Mouse (Mus musculus): ENCODE measurements around the gene Vtcn1.
"Not testable (repeated sequence)": the region's sequence is repeated elsewhere in the genome, so short reads cannot be mapped to it uniquely, and the experiment has no call there.

The Vtcn1 gene

GRCm38 (mm10) chr3:100825225-100825965, at the start of gene Vtcn1:
Gene Vtcn1 (plus strand): TSS chr3:100825459.
- peak; percentile 15 for DNase-seq

- no peak for DNase-seq
These were observed 48.3 kb upstream of the Vtcn1 start for GRCm38 (mm10) chr3:100776967-100777366.

GRCm38 (mm10) chr3:100777568-100777967, 47.7 kb upstream of the Vtcn1 start:
- DNase-seq, result no peak

- DNase-seq, result no peak
These were observed 39.2 kb upstream of the Vtcn1 start for GRCm38 (mm10) chr3:100786076-100786475.

GRCm38 (mm10) chr3:100791670-100792069, 33.6 kb upstream of the Vtcn1 start:
- DNase-seq, result no peak

GRCm38 (mm10) chr3:100793345-100793744, 31.9 kb upstream of the Vtcn1 start:
- DNase-seq, result no peak

- no peak for DNase-seq
These were observed 28.7 kb upstream of the Vtcn1 start for GRCm38 (mm10) chr3:100796571-100796970.

- DNase-seq, result no peak
These were observed 27.8 kb upstream of the Vtcn1 start for GRCm38 (mm10) chr3:100797166-100798145.

- DNase-seq, result peak; percentile 19
These were observed 26.3 kb upstream of the Vtcn1 start for GRCm38 (mm10) chr3:100798872-100799422.

- DNase-seq, result no peak
These were observed 20.3 kb upstream of the Vtcn1 start for GRCm38 (mm10) chr3:100804975-100805374.

- DNase-seq, result no peak
These were observed 19.3 kb upstream of the Vtcn1 start for GRCm38 (mm10) chr3:100805925-100806324.

- no peak for DNase-seq
These were observed 14.8 kb upstream of the Vtcn1 start for GRCm38 (mm10) chr3:100810461-100810860.

GRCm38 (mm10) chr3:100811836-100812235, 13.4 kb upstream of the Vtcn1 start:
- no peak for DNase-seq

GRCm38 (mm10) chr3:100815490-100815889, 9.8 kb upstream of the Vtcn1 start:
- DNase-seq, result not testable (repeated sequence)

GRCm38 (mm10) chr3:100818709-100819108, 6.5 kb upstream of the Vtcn1 start:
- no peak for DNase-seq

GRCm38 (mm10) chr3:100819571-100819970, 5.7 kb upstream of the Vtcn1 start:
- no peak for DNase-seq

- no peak for DNase-seq
These were observed 4.4 kb upstream of the Vtcn1 start for GRCm38 (mm10) chr3:100820852-100821251.

- DNase-seq, result no peak
These were observed 4.0 kb upstream of the Vtcn1 start for GRCm38 (mm10) chr3:100821276-100821675.

GRCm38 (mm10) chr3:100843784-100844183, 18.5 kb downstream of the Vtcn1 start:
- DNase-seq, result no peak

- no peak for DNase-seq
These were observed 19.1 kb downstream of the Vtcn1 start for GRCm38 (mm10) chr3:100844366-100844765.

GRCm38 (mm10) chr3:100848348-100848747, 23.1 kb downstream of the Vtcn1 start:
- DNase-seq, result no peak

- no peak for DNase-seq
These were observed 25.2 kb downstream of the Vtcn1 start for GRCm38 (mm10) chr3:100850468-100850867.

- DNase-seq, result peak; percentile 25
These were observed 31.0 kb downstream of the Vtcn1 start for GRCm38 (mm10) chr3:100856050-100856815.

Measured in lung, postnatal 36 days (tissue).